Mouse (Mus musculus): ENCODE data around the gene Scrg1. TPM values are rescaled to one million over a fixed set of nuclear protein-coding genes. Genes with fewer than 3 reads are reported as not detected.
"Not testable (repeated sequence)": the region's sequence is repeated elsewhere in the genome, so short reads cannot be mapped to it uniquely, and the experiment has no call there.

The Scrg1 gene
- polyA plus RNA-seq, 1 experiment from 2014 or later, result not detected

DNA sequence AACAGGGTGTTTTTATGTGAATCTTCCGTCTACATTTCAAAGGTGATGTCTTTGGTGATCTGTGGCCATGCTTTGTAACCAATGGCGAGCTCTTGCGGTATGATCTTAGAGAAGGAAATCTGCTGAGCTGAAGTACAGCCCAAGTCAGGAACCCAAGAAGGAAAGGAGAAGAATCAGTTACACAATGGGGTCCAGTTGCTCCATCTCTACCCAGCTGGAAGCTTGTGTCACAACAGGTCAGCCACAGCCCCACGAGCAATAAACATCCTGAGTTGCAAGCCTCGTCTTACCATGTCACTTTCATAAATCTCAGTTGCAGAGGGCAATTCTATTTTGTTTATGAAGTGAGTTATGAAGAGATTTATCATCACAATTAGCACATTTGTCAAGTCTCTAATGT is 22.9 kb upstream of the Scrg1 start:
- no peak for DNase-seq (ENCODE audit: low spot score)
- H3K9me3 ChIP-seq (replicated peaks), result no peaks in the 10 kb centered on the region
- no peak overlapping the region for H3K4me3 ChIP-seq
- 0 out of 2 replicates have a peak, but pooled peaks cover 2% of the 10 kb centered on the region for H3K27me3 ChIP-seq (ENCODE audit: low read depth, poor library complexity, severe bottlenecking)
- no peaks in the 10 kb centered on the region for H3K36me3 ChIP-seq
- no peak overlapping the region for H3K27ac ChIP-seq
- WGBS, result 87% methylated on average over 5 of the region's 5 CpGs
- peaks cover 12% of the 10 kb centered on the region for H3K4me1 ChIP-seq

DNA sequence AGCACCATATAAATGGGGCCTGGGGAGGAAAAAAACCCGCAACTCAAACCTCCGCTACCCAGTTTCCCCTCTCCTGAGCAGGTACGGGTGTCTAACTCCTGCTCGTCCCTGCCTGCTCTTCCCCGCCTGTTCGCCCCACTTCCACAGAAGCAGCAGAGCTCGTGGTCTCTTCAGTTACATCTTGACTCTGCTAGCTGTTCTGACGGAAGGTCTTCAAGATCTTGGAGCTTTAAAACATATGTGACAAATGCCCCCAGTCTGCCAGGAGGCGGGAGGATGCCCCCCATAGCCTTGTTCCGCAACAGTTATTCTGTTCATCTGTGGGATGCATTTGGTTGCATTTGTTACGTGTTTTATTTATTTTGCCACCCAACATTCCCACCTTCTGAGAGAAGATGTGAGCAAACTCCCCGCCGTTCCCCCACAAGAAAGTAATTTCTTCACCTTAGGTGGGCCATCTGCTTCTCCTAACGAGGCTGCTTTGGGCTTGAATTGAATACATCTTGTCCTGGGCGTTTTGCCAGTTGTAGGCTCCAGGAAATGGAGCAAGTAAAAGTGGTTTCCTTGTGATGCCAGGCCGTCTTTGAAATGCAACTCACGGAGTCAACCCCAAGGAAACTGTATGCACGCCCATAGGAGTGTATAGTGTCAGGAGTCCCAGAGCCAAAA is 19.8 kb upstream of the Scrg1 start:
- Histone ChIP-seq H3K36me3 (no peaks in the 10 kb centered on the region), H3K4me1 (peaks cover 12% of the 10 kb centered on the region), H3K9me3 (replicated peaks) (no peaks in the 10 kb centered on the region), H3K27ac (no peak overlapping the region), H3K4me3 (no peak overlapping the region), H3K27me3 (ENCODE audit: low read depth, poor library complexity, severe bottlenecking) (no peaks in the 10 kb centered on the region)
- WGBS, result 47% methylated on average over 18 of the region's 18 CpGs
- no peak for DNase-seq (ENCODE audit: low spot score)

DNA sequence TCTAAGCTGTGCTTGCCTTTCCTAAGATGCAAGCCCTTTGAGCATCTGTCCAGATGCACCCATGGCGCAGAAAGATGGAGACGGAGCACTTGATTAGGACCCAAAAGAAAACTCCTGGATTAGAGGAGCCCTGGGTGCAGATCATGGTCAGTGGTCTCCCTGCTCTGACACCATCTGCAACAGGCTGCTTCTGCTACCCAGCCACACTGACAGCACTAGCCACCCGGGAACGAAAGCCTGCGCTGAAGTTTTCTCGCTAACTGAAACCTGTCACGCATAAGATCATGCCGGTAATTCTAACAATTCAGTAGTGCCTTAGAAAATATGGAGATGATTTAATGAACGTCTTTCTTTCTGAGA is 19.3 kb upstream of the Scrg1 start:
- Histone ChIP-seq H3K4me3 (no peak overlapping the region), H3K4me1 (peaks cover 12% of the 10 kb centered on the region), H3K9me3 (replicated peaks) (no peaks in the 10 kb centered on the region), H3K36me3 (no peaks in the 10 kb centered on the region), H3K27ac (no peak overlapping the region), H3K27me3 (ENCODE audit: low read depth, poor library complexity, severe bottlenecking) (no peaks in the 10 kb centered on the region)
- no peak for DNase-seq (ENCODE audit: low spot score)
- 84% methylated on average over 9 of the region's 9 CpGs for WGBS

DNA sequence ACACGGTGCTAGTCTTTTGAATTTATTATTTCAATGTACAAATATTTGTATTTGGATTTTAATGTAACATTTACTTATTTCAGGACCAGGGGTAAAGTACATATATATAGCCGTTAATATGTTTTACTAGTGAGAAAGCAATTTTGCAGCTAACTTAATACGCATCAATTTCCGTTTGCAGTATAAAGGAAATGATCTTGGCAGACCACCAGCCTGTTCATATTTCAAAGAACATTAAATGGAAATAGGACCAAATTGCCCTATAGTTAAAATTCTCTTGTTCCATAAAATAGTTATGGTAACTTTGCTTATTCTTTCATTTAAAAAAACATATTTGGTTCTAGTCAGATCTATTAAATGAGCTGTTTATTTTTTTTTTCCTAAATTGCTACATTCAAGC is 14.6 kb upstream of the Scrg1 start:
- DNase-seq (ENCODE audit: low spot score), result no peak
- no peaks in the 10 kb centered on the region for H3K9me3 ChIP-seq (replicated peaks)
- 91% methylated on average over 4 of the region's 4 CpGs for WGBS
- H3K4me3 ChIP-seq, result no peak overlapping the region
- no peak overlapping the region for H3K27ac ChIP-seq
- no peaks in the 10 kb centered on the region for H3K36me3 ChIP-seq
- no peaks in the 10 kb centered on the region for H3K27me3 ChIP-seq (ENCODE audit: low read depth, poor library complexity, severe bottlenecking)
- H3K4me1 ChIP-seq, result peaks cover 4% of the 10 kb centered on the region

DNA sequence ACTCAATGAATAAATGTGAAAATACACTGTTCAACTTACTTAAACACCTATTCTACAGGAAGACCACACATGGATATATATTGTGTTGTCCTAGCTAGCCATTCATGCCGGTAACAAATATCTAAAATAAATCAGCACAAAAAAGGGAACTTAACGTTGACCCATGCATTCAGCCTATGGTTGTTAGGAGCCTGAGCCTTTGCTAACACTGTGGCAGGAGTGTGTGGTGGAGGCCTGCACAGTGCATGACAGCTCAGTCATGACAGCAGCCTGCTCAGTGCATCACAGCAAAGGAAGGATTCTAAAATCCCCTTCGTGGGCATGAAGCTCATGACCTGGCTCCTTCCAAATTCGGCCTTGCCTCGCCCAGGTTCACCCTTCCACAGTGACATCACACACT is 14.2 kb upstream of the Scrg1 start:
- Histone ChIP-seq H3K9me3 (replicated peaks) (no peaks in the 10 kb centered on the region), H3K27me3 (ENCODE audit: low read depth, poor library complexity, severe bottlenecking) (no peaks in the 10 kb centered on the region), H3K27ac (no peak overlapping the region), H3K4me1 (no peaks in the 10 kb centered on the region), H3K36me3 (no peaks in the 10 kb centered on the region), H3K4me3 (no peak overlapping the region)
- 94% methylated on average over 5 of the region's 5 CpGs for WGBS
- DNase-seq (ENCODE audit: low spot score), result no peak

DNA sequence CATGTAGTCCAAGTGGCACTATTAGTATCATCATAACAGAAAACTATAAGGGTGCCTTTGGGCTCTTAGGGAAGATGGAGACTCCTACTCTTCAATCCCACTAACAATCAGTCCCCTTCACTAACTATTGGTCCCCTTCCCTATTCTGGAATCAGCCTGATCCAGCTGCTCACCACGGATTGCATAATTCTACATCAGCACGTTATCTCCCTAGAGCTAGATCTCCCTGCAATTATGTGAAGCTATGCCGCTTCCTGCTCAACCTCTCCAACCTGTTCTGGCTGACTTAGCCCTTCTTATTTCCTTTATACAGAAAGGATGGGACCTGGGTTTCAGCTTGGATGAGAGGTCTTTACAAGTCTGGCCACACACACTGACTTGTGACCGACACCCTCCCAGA is 12.4 kb upstream of the Scrg1 start:
- H3K4me3 ChIP-seq, result no peak overlapping the region
- H3K9me3 ChIP-seq (replicated peaks), result no peaks in the 10 kb centered on the region
- no peak for DNase-seq (ENCODE audit: low spot score)
- WGBS, result 74% methylated on average over 4 of the region's 4 CpGs
- H3K27me3 ChIP-seq (ENCODE audit: low read depth, poor library complexity, severe bottlenecking), result no peaks in the 10 kb centered on the region
- H3K4me1 ChIP-seq, result no peaks in the 10 kb centered on the region
- H3K27ac ChIP-seq, result no peak overlapping the region
- H3K36me3 ChIP-seq, result no peaks in the 10 kb centered on the region

DNA sequence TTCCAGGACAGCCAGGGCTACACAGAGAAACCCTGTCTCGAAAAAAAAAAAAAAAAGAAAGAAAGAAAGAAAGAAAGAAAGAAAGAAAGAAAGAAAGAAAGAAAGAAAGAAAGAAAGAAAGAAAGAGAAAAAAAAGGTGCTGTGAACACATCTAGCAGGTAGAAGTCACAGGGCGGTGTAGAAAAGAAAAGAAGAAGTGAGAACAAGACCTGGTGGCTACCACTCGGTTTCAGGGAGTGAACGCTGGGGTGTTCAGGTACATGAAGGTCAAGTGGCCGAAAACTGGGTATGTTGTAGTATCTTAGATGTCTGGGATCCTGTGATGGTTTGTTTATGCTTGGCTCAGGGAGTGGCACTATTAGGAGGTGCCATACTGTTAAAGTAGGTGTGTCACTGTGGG is 9.8 kb upstream of the Scrg1 start:
- DNase-seq (ENCODE audit: low spot score); H3K27me3 ChIP-seq (ENCODE audit: low read depth, poor library complexity, severe bottlenecking); H3K4me1 ChIP-seq; H3K36me3 ChIP-seq; H3K27ac ChIP-seq; H3K9me3 ChIP-seq (replicated peaks); H3K4me3 ChIP-seq: not testable (repeated sequence)
- 91% methylated on average over 5 of the region's 5 CpGs for WGBS

DNA sequence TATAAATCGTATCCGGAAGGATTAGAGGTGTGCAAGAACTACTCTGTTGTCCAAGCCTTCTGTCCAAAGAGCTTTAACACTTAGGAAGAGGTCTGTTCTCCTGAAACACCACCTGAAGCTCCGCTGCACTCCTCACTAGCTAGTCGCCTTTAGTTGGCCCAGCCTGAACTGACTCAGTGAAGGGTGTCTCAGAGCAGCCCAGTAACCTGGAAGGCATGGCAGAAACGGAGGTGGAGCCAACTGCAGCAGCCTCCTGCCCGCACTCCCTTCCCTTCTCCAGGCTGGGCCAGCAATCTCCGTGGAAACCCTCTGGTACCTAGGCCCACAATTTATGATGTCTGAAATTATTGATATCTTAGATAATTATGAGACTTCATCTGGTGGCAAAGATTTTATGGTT is 5.0 kb upstream of the Scrg1 start:
- WGBS, result 72% methylated on average over 7 of the region's 7 CpGs
- DNase-seq (ENCODE audit: low spot score), result no peak
- no peaks in the 10 kb centered on the region for H3K4me1 ChIP-seq
- no peak overlapping the region for H3K4me3 ChIP-seq
- H3K27me3 ChIP-seq (ENCODE audit: low read depth, poor library complexity, severe bottlenecking), result no peaks in the 10 kb centered on the region
- no peak overlapping the region for H3K27ac ChIP-seq
- no peaks in the 10 kb centered on the region for H3K9me3 ChIP-seq (replicated peaks)
- no peaks in the 10 kb centered on the region for H3K36me3 ChIP-seq

DNA sequence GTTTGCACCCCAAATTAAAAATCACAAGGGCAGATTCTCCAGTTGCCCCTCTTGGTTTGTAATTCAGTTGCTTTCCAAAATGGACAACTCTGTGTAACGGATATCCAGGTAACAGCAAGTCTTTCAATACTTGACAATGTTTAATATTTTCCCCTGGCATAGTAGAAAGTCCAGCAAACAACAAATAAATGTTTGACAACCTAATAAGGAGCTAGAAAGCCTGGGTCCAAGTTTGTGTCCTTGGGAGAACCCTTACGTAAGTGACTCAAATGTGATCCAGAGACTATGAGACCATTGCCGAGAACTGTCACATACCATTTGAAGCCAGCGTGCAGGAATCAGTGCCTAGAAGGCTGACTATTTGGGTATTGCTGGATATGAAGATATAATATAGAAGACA is 3.8 kb upstream of the Scrg1 start:
- Histone ChIP-seq H3K27me3 (ENCODE audit: low read depth, poor library complexity, severe bottlenecking) (no peaks in the 10 kb centered on the region), H3K4me3 (no peak overlapping the region), H3K36me3 (no peaks in the 10 kb centered on the region), H3K4me1 (no peaks in the 10 kb centered on the region), H3K9me3 (replicated peaks) (no peaks in the 10 kb centered on the region), H3K27ac (no peak overlapping the region)
- 99% methylated on average over 4 of the region's 4 CpGs for WGBS
- DNase-seq (ENCODE audit: low spot score), result no peak

DNA sequence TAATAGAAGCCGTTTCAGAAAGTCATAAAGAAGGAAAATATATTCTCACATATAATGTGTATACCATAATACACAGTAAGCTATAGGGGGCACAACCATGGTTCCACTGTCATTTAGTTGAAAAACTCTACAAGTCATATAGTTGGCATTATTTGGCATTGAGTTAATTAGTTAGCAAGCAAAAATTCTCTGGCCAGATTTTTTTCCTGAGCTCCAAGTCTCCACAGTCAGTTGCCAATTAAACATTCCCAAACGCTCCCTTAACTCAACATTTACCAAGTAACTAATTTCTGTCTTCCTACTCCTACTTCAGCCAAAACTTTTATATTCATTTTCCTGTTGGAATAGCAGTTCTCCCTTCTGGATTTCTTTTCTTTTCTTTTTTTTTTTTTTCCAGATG is 2.4 kb upstream of the Scrg1 start:
- H3K36me3 ChIP-seq, result no peaks in the 10 kb centered on the region
- DNase-seq (ENCODE audit: low spot score), result no peak
- no peak overlapping the region for H3K27ac ChIP-seq
- H3K4me3 ChIP-seq, result no peak overlapping the region
- 0 out of 2 replicates have a peak, but pooled peaks cover 2% of the 10 kb centered on the region for H3K4me1 ChIP-seq
- no peaks in the 10 kb centered on the region for H3K9me3 ChIP-seq (replicated peaks)
- no peaks in the 10 kb centered on the region for H3K27me3 ChIP-seq (ENCODE audit: low read depth, poor library complexity, severe bottlenecking)
- WGBS, result 95% methylated on average over 2 of the region's 2 CpGs

DNA sequence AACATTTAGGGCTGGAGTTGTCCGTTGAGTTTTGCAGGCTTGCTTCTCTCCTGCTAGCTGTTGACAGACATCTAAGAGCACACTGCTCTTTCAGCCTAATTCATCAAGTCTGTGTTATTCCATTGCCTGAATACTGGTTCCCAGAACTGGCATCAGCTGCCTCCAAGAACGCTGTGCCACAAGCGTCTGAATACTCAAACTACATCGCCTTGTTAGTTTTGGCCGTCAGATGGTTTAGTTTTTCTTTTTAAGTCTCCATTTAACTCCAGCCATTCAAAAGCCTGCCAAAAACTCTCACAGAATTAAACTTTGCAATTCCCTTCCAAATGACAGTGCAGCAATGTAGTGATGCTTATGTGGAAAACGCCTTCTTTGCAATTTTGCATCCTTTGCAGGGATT is 1.4 kb downstream of the Scrg1 start:
- no peaks in the 10 kb centered on the region for H3K9me3 ChIP-seq (replicated peaks)
- 88% methylated on average over 6 of the region's 6 CpGs for WGBS
- no peaks in the 10 kb centered on the region for H3K27me3 ChIP-seq (ENCODE audit: low read depth, poor library complexity, severe bottlenecking)
- H3K4me3 ChIP-seq, result no peak overlapping the region
- no peak for DNase-seq (ENCODE audit: low spot score)
- no peaks in the 10 kb centered on the region for H3K36me3 ChIP-seq
- H3K27ac ChIP-seq, result no peak overlapping the region
- 0 out of 2 replicates have a peak, but pooled peaks cover 2% of the 10 kb centered on the region for H3K4me1 ChIP-seq

DNA sequence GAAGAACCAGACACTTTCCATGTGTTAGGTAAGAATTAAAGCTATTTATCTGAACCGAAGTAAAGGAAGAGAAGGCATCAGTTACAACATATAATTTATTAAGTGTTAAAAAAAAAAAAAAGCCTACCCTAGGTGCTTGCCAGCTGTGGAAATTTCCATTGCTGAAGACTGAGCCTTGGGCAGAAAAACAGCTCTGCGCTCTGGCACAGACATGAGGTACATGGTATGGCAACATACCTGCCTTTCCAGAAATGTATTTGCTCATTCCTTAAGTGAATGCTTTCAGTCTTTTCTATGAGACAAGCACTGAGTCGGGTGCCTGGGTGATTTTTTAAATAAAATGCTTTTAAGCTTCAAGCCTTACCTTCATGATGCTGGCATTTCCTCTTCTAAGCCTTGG is 2.2 kb downstream of the Scrg1 start:
- WGBS, result 70% methylated on average over 3 of the region's 3 CpGs

DNA sequence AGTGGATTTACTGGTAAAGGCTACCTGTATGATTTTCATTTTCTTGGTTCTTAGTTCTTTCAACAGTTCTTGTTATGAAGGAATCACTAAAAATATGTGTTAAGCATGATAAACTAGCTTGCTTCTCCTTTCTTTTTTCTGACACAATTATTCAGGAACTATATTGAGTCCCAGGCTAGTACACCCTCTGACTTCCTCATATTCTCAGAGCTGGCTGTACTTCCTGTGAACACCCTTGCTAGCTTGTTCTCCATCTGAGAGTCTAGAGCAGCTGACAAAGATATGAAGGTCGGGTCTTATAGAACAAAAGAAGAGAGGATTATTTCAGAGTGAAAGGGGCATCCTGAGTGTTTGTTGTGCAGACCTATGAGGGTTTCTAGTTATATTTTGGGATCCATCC is 7.1 kb downstream of the Scrg1 start:
- H3K4me3 ChIP-seq, result no peak overlapping the region
- H3K4me1 ChIP-seq, result 0 out of 2 replicates have a peak, but pooled peaks cover 2% of the 10 kb centered on the region
- DNase-seq (ENCODE audit: low spot score), result no peak
- H3K27me3 ChIP-seq (ENCODE audit: low read depth, poor library complexity, severe bottlenecking), result no peaks in the 10 kb centered on the region
- 57% methylated on average over 1 of the region's 1 CpGs for WGBS
- H3K36me3 ChIP-seq, result no peaks in the 10 kb centered on the region
- no peak overlapping the region for H3K27ac ChIP-seq
- no peaks in the 10 kb centered on the region for H3K9me3 ChIP-seq (replicated peaks)

More for the DNA sequence above, 2.2 kb downstream of the Scrg1 start:
- Histone ChIP-seq H3K9me3 (replicated peaks) (no peaks in the 10 kb centered on the region), H3K4me3 (no peak overlapping the region), H3K36me3 (no peaks in the 10 kb centered on the region), H3K27me3 (ENCODE audit: low read depth, poor library complexity, severe bottlenecking) (no peaks in the 10 kb centered on the region), H3K4me1 (0 out of 2 replicates have a peak, but pooled peaks cover 2% of the 10 kb centered on the region), H3K27ac (no peak overlapping the region)
- DNase-seq (ENCODE audit: low spot score), result no peak

DNA sequence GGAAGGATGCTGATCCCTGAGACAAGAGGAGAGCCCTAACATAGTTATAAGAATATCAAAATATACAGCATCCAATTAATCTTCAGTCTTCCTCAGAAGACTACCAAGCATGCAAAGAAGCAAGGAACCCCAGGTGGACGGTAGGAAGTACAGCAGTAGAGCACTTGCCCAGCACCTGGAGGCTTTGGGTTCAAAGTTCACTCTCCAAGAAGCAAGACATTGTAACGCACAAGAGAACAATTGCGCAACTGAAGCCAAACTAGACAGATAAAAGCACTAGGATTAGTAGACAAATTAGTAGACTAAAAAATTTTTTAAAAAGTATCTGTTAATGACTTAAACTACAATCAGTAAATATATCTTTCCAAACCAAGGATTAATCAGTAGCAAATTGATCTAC is 8.0 kb downstream of the Scrg1 start:
- WGBS, result 87% methylated on average over 3 of the region's 3 CpGs
- Histone ChIP-seq H3K27ac (no peak overlapping the region), H3K27me3 (ENCODE audit: low read depth, poor library complexity, severe bottlenecking) (no peaks in the 10 kb centered on the region), H3K4me1 (no peaks in the 10 kb centered on the region), H3K4me3 (no peak overlapping the region), H3K9me3 (replicated peaks) (no peaks in the 10 kb centered on the region), H3K36me3 (no peaks in the 10 kb centered on the region)
- DNase-seq (ENCODE audit: low spot score), result no peak

Measured in limb, embryonic 10.5 days (tissue).